Mouse (Mus musculus): ENCODE results near the gene Coro6.

Coro6 gene

GRCm38 (mm10) chr11:77453388-77453787 is 8.8 kb upstream of the Coro6 start:
- no peak for TF ChIP-seq GATA4 (IDR thresholded peaks at IDR 0.05; ENCODE audit: insufficient replicate concordance, low read length)

GRCm38 (mm10) chr11:77455770-77456510 is 6.3 kb upstream of the Coro6 start:
- no peak for TF ChIP-seq GATA4 (IDR thresholded peaks at IDR 0.05; ENCODE audit: insufficient replicate concordance, low read length)

- TF ChIP-seq GATA4 (IDR thresholded peaks at IDR 0.05; ENCODE audit: insufficient replicate concordance, low read length), result 0 out of 2 replicates have a peak, but pooled peaks have one; percentile 12
Observed at GRCm38 (mm10) chr11:77456866-77457265, 5.3 kb upstream of the Coro6 start.

GRCm38 (mm10) chr11:77461856-77462255 is 355 bp upstream of the Coro6 start:
- TF ChIP-seq GATA4 (IDR thresholded peaks at IDR 0.05; ENCODE audit: insufficient replicate concordance, low read length), result no peak

GRCm38 (mm10) chr11:77463101-77463445 is 862 bp downstream of the Coro6 start:
- TF ChIP-seq GATA4 (IDR thresholded peaks at IDR 0.05; ENCODE audit: insufficient replicate concordance, low read length), result no peak

- TF ChIP-seq GATA4 (IDR thresholded peaks at IDR 0.05; ENCODE audit: insufficient replicate concordance, low read length), result no peak
Observed at GRCm38 (mm10) chr11:77463786-77464185, 1.6 kb downstream of the Coro6 start.

- no peak for TF ChIP-seq GATA4 (IDR thresholded peaks at IDR 0.05; ENCODE audit: insufficient replicate concordance, low read length)
Observed at GRCm38 (mm10) chr11:77464684-77465083, 2.5 kb downstream of the Coro6 start.

GRCm38 (mm10) chr11:77465111-77465510 is 2.9 kb downstream of the Coro6 start:
- TF ChIP-seq GATA4 (IDR thresholded peaks at IDR 0.05; ENCODE audit: insufficient replicate concordance, low read length), result no peak

GRCm38 (mm10) chr11:77466544-77466943 is 4.3 kb downstream of the Coro6 start:
- TF ChIP-seq GATA4 (IDR thresholded peaks at IDR 0.05; ENCODE audit: insufficient replicate concordance, low read length), result no peak

- no peak for TF ChIP-seq GATA4 (IDR thresholded peaks at IDR 0.05; ENCODE audit: insufficient replicate concordance, low read length)
Observed at GRCm38 (mm10) chr11:77467157-77467556, 4.9 kb downstream of the Coro6 start.

GRCm38 (mm10) chr11:77467784-77468183 is 5.6 kb downstream of the Coro6 start:
- TF ChIP-seq GATA4 (IDR thresholded peaks at IDR 0.05; ENCODE audit: insufficient replicate concordance, low read length), result no peak

- no peak for TF ChIP-seq GATA4 (IDR thresholded peaks at IDR 0.05; ENCODE audit: insufficient replicate concordance, low read length)
Observed at GRCm38 (mm10) chr11:77468397-77468796, 6.2 kb downstream of the Coro6 start.

- TF ChIP-seq GATA4 (IDR thresholded peaks at IDR 0.05; ENCODE audit: insufficient replicate concordance, low read length), result no peak
Observed at GRCm38 (mm10) chr11:77471407-77471806, 9.2 kb downstream of the Coro6 start.

GRCm38 (mm10) chr11:77472775-77473174 is 10.6 kb downstream of the Coro6 start:
- no peak for TF ChIP-seq GATA4 (IDR thresholded peaks at IDR 0.05; ENCODE audit: insufficient replicate concordance, low read length)

GRCm38 (mm10) chr11:77476216-77476615 is 14.0 kb downstream of the Coro6 start:
- no peak for TF ChIP-seq GATA4 (IDR thresholded peaks at IDR 0.05; ENCODE audit: insufficient replicate concordance, low read length)

GRCm38 (mm10) chr11:77476895-77477294 is 14.7 kb downstream of the Coro6 start:
- TF ChIP-seq GATA4 (IDR thresholded peaks at IDR 0.05; ENCODE audit: insufficient replicate concordance, low read length), result no peak

- TF ChIP-seq GATA4 (IDR thresholded peaks at IDR 0.05; ENCODE audit: insufficient replicate concordance, low read length), result no peak
Observed at GRCm38 (mm10) chr11:77483043-77483442, 20.8 kb downstream of the Coro6 start.
